Mouse (Mus musculus) kidney, adult 8-10 months (tissue): ENCODE data around the gene Depdc5.
"Not testable (repeated sequence)": the region's sequence is repeated elsewhere in the genome, so short reads cannot be mapped to it uniquely, and the experiment has no call there.

Source experiments
- DNase-seq, 2 experiments: peaks; one replicate each; pipeline ENCODE4 v3.0.0; 2022

The Depdc5 gene

GRCm38 (mm10) chr5:33033633-33034032 is 170.1 kb downstream of the Depdc5 start:
- DNase-seq: not testable (repeated sequence)

- peak in 1 of 2 experiments; percentile 28 for DNase-seq
Measured at GRCm38 (mm10) chr5:33034100-33034499, 170.6 kb downstream of the Depdc5 start.

- no peak for DNase-seq
Measured at GRCm38 (mm10) chr5:33034916-33035315, 171.4 kb downstream of the Depdc5 start.

GRCm38 (mm10) chr5:33038656-33039509 is 175.4 kb downstream of the Depdc5 start:
- DNase-seq: no peak

- DNase-seq: peak; percentile 59 to 81
Measured at GRCm38 (mm10) chr5:33039510-33039911, 176.0 kb downstream of the Depdc5 start.

GRCm38 (mm10) chr5:33040735-33041134 is 177.2 kb downstream of the Depdc5 start:
- not testable (repeated sequence) for DNase-seq

GRCm38 (mm10) chr5:33043397-33043796 is 179.9 kb downstream of the Depdc5 start:
- DNase-seq: peak; percentile 83 to 84
